Mouse (Mus musculus) liver, embryonic 15.5 days (tissue): ENCODE results near the gene Rap2c. TPM values are rescaled to one million over a fixed set of nuclear protein-coding genes. Genes with fewer than 3 reads are reported as not detected.

Experiments used
- ATAC-seq: fragments of 200-750 bp; cut with Nextera tagmentation; 2 replicates; pipeline ENCODE4 v1.8.0; 2017; ENCODE audit warnings: moderate number of reproducible peaks, mild to moderate bottlenecking, moderate library complexity; ENCODE audit not compliant: insufficient read depth
- H3K27ac ChIP-seq: fragments of 300-500 bp; sonication (generic); replicated peaks from 2 replicates; pipeline ENCODE4 v1.5.1; 2015; ENCODE audit warnings: mild to moderate bottlenecking, inconsistent platforms
- H3K27me3 ChIP-seq: fragments of 300-500 bp; sonication (generic); 2 replicates; pipeline ENCODE4 v1.6.1; 2015; ENCODE audit warnings: mild to moderate bottlenecking, inconsistent platforms
- H3K36me3 ChIP-seq: fragments of 300-500 bp; sonication (generic); replicated peaks from 2 replicates; pipeline ENCODE4 v1.6.1; 2015; ENCODE audit warnings: moderate library complexity, mild to moderate bottlenecking, inconsistent platforms
- H3K4me1 ChIP-seq: fragments of 300-500 bp; sonication (generic); replicated peaks from 2 replicates; pipeline ENCODE4 v1.6.1; 2015; ENCODE audit warnings: inconsistent platforms
- H3K4me2 ChIP-seq: fragments of 300-500 bp; sonication (generic); 2 replicates; pipeline ENCODE4 v1.6.1; 2015; ENCODE audit warnings: moderate library complexity, mild to moderate bottlenecking, inconsistent platforms
- H3K4me3 ChIP-seq: fragments of 300-500 bp; sonication (generic); replicated peaks from 2 replicates; pipeline ENCODE4 v1.5.1; 2015; ENCODE audit warnings: mild to moderate bottlenecking, inconsistent platforms
- H3K9ac ChIP-seq: fragments of 300-500 bp; sonication (generic); 2 replicates; pipeline ENCODE4 v1.6.1; 2015; ENCODE audit warnings: moderate library complexity, mild to moderate bottlenecking, inconsistent platforms
- H3K9me3 ChIP-seq: fragments of 300-500 bp; sonication (generic); replicated peaks from 2 replicates; pipeline ENCODE4 v1.6.1; 2016; ENCODE audit warnings: inconsistent platforms
- WGBS: fragments of 180-500 bp; shearing (Covaris S2); methylation state at CpG from one replicate; pipeline ENCODE4 v1.1.7; 2015; ENCODE audit warnings: mixed read lengths; ENCODE audit not compliant: insufficient replicate concordance; 5-methylcytosine and 5-hydroxymethylcytosine counted together
- polyA plus RNA-seq: library from polyadenylated mRNA; unstranded; fragments of >200 nt; fragmentation: Nextera tagmentation; extraction: Ambion mirVana; gene quantifications from 2 replicates; pipeline ENCODE4 v1.2.1, GENCODE M21; 2015

Rap2c gene
- polyA plus RNA-seq, 1 experiment from 2014 or later, result 8.1 TPM

- peaks cover 8% of the 10 kb centered on the region; the same call in 1 of the 2 replicates for H3K4me1 ChIP-seq
- no peaks in the 10 kb centered on the region for H3K9me3 ChIP-seq
- ATAC-seq, result peak; percentile 84
- H3K27ac ChIP-seq, result peak overlapping the region; percentile 91
- 0 out of 2 replicates have a peak, but pooled peaks cover 7% of the 10 kb centered on the region for H3K36me3 ChIP-seq
- whole genome bisulfite sequencing, result 24% methylated on average over 32 of the region's 32 CpGs
- peak overlapping the region; percentile 74 for H3K4me2 ChIP-seq
- peak overlapping the region; percentile 69 for H3K4me3 ChIP-seq
- H3K9ac ChIP-seq, result peak overlapping the region; percentile 68
- H3K27me3 ChIP-seq, result no peaks in the 10 kb centered on the region
Observed at GRCm38 (mm10) chrX:51018786-51019179, 965 bp upstream of the Rap2c start.

- 21% methylated on average over 12 of the region's 12 CpGs for WGBS
Observed at GRCm38 (mm10) chrX:51016926-51017325, 892 bp downstream of the Rap2c start.

GRCm38 (mm10) chrX:51012280-51012679, 5.5 kb downstream of the Rap2c start:
- Histone ChIP-seq H3K27me3 (no peaks in the 10 kb centered on the region), H3K9ac (no peak overlapping the region), H3K4me3 (no peak overlapping the region), H3K4me2 (no peak overlapping the region), H3K36me3 (0 out of 2 replicates have a peak, but pooled peaks cover 9% of the 10 kb centered on the region), H3K4me1 (no peaks in the 10 kb centered on the region), H3K27ac (no peak overlapping the region), H3K9me3 (no peaks in the 10 kb centered on the region)
- no peak for ATAC-seq
- 54% methylated on average over 2 of the region's 2 CpGs for WGBS

More at GRCm38 (mm10) chrX:51016926-51017325, 892 bp downstream of the Rap2c start:
- Histone ChIP-seq H3K9me3 (no peaks in the 10 kb centered on the region), H3K27me3 (no peaks in the 10 kb centered on the region), H3K4me1 (peaks cover 8% of the 10 kb centered on the region; the same call in 1 of the 2 replicates), H3K4me3 (peak overlapping the region; percentile 69), H3K9ac (peak overlapping the region; percentile 32; the same call in 1 of the 2 replicates), H3K4me2 (peak overlapping the region; percentile 74), H3K27ac (no peak overlapping the region), H3K36me3 (0 out of 2 replicates have a peak, but pooled peaks cover 9% of the 10 kb centered on the region)
- ATAC-seq, result no peak

GRCm38 (mm10) chrX:51010323-51010722, 7.5 kb downstream of the Rap2c start:
- Histone ChIP-seq H3K27ac (no peak overlapping the region), H3K36me3 (peaks cover 9% of the 10 kb centered on the region; the same call in 1 of the 2 replicates), H3K9ac (no peak overlapping the region), H3K4me3 (no peak overlapping the region), H3K4me2 (no peak overlapping the region), H3K4me1 (no peaks in the 10 kb centered on the region), H3K9me3 (no peaks in the 10 kb centered on the region), H3K27me3 (no peaks in the 10 kb centered on the region)
- ATAC-seq, result no peak
- 71% methylated on average over 4 of the region's 4 CpGs for WGBS

GRCm38 (mm10) chrX:51000791-51001190, 17.0 kb downstream of the Rap2c start:
- Histone ChIP-seq H3K4me2 (no peak overlapping the region), H3K27ac (no peak overlapping the region), H3K27me3 (no peaks in the 10 kb centered on the region), H3K4me3 (no peak overlapping the region), H3K9ac (no peak overlapping the region), H3K4me1 (no peaks in the 10 kb centered on the region), H3K36me3 (no peaks in the 10 kb centered on the region), H3K9me3 (no peaks in the 10 kb centered on the region)
- no peak for ATAC-seq
- 64% methylated on average over 6 of the region's 6 CpGs for WGBS

GRCm38 (mm10) chrX:50995310-50995709, 22.5 kb downstream of the Rap2c start:
- H3K36me3 ChIP-seq, result no peaks in the 10 kb centered on the region
- no peaks in the 10 kb centered on the region for H3K9me3 ChIP-seq
- H3K27me3 ChIP-seq, result no peaks in the 10 kb centered on the region
- ATAC-seq, result no peak
- no peak overlapping the region for H3K4me3 ChIP-seq
- WGBS, result 54% methylated on average over 2 of the region's 2 CpGs
- H3K4me2 ChIP-seq, result no peak overlapping the region
- H3K27ac ChIP-seq, result no peak overlapping the region
- no peaks in the 10 kb centered on the region for H3K4me1 ChIP-seq
- H3K9ac ChIP-seq, result no peak overlapping the region

GRCm38 (mm10) chrX:50991324-50991723, 26.5 kb downstream of the Rap2c start:
- no peak overlapping the region for H3K4me2 ChIP-seq
- H3K4me3 ChIP-seq, result no peak overlapping the region
- no peaks in the 10 kb centered on the region for H3K4me1 ChIP-seq
- no peak for ATAC-seq
- H3K36me3 ChIP-seq, result no peaks in the 10 kb centered on the region
- WGBS, result 67% methylated on average over 5 of the region's 5 CpGs
- no peaks in the 10 kb centered on the region for H3K9me3 ChIP-seq
- H3K27me3 ChIP-seq, result no peaks in the 10 kb centered on the region
- H3K9ac ChIP-seq, result no peak overlapping the region
- H3K27ac ChIP-seq, result no peak overlapping the region

- Histone ChIP-seq H3K9ac (no peak overlapping the region), H3K4me3 (no peak overlapping the region), H3K4me2 (no peak overlapping the region), H3K9me3 (no peaks in the 10 kb centered on the region), H3K27me3 (no peaks in the 10 kb centered on the region), H3K36me3 (no peaks in the 10 kb centered on the region), H3K4me1 (no peaks in the 10 kb centered on the region), H3K27ac (no peak overlapping the region)
- 60% methylated on average over 6 of the region's 6 CpGs for WGBS
- ATAC-seq, result no peak
Observed at GRCm38 (mm10) chrX:50989940-50990339, 27.9 kb downstream of the Rap2c start.

GRCm38 (mm10) chrX:50988581-50988980, 29.2 kb downstream of the Rap2c start:
- no peaks in the 10 kb centered on the region for H3K36me3 ChIP-seq
- no peak for ATAC-seq
- H3K9ac ChIP-seq, result no peak overlapping the region
- H3K4me2 ChIP-seq, result no peak overlapping the region
- no peaks in the 10 kb centered on the region for H3K27me3 ChIP-seq
- WGBS, result 41% methylated on average over 1 of the region's 1 CpGs
- H3K4me3 ChIP-seq, result no peak overlapping the region
- no peaks in the 10 kb centered on the region for H3K4me1 ChIP-seq
- H3K9me3 ChIP-seq, result no peaks in the 10 kb centered on the region
- no peak overlapping the region for H3K27ac ChIP-seq

- no peaks in the 10 kb centered on the region for H3K36me3 ChIP-seq
- H3K27me3 ChIP-seq, result no peaks in the 10 kb centered on the region
- H3K9me3 ChIP-seq, result no peaks in the 10 kb centered on the region
- ATAC-seq, result no peak
- H3K4me1 ChIP-seq, result no peaks in the 10 kb centered on the region
- no peak overlapping the region for H3K9ac ChIP-seq
- no peak overlapping the region for H3K27ac ChIP-seq
- WGBS, result 68% methylated on average over 2 of the region's 2 CpGs
- H3K4me2 ChIP-seq, result no peak overlapping the region
- H3K4me3 ChIP-seq, result no peak overlapping the region
Observed at GRCm38 (mm10) chrX:50978428-50978827, 39.4 kb downstream of the Rap2c start.

GRCm38 (mm10) chrX:50972145-50972544, 45.7 kb downstream of the Rap2c start:
- ATAC-seq, result no peak
- Histone ChIP-seq H3K9me3 (no peaks in the 10 kb centered on the region), H3K27ac (no peak overlapping the region), H3K36me3 (no peaks in the 10 kb centered on the region), H3K27me3 (no peaks in the 10 kb centered on the region), H3K4me2 (no peak overlapping the region), H3K9ac (no peak overlapping the region), H3K4me1 (no peaks in the 10 kb centered on the region), H3K4me3 (no peak overlapping the region)
- 35% methylated on average over 4 of the region's 4 CpGs for WGBS

GRCm38 (mm10) chrX:50969907-50970306, 47.9 kb downstream of the Rap2c start:
- Histone ChIP-seq H3K36me3 (no peaks in the 10 kb centered on the region), H3K4me3 (no peak overlapping the region), H3K27me3 (no peaks in the 10 kb centered on the region), H3K27ac (no peak overlapping the region), H3K9ac (no peak overlapping the region), H3K4me1 (no peaks in the 10 kb centered on the region), H3K4me2 (no peak overlapping the region), H3K9me3 (no peaks in the 10 kb centered on the region)
- WGBS, result 67% methylated on average over 5 of the region's 5 CpGs
- ATAC-seq, result no peak
